Mouse (Mus musculus) left cerebral cortex, postnatal 4 days (tissue): ENCODE data around the gene Serpinb1b. TPM values are rescaled to one million over a fixed set of nuclear protein-coding genes. Genes with fewer than 3 reads are reported as not detected.

ENCODE experiments used
- DNase-seq: peaks from one replicate; pipeline ENCODE4 v3.0.0-alpha.2; 2022
- intact Hi-C: fragments of 180-260 bp; cut with DNase I; formaldehyde crosslinking; loops from one replicate; pipeline ENCODE4 v1.15.1; 2025
- total RNA-seq, 2 experiments: library from RNA; stranded (reverse); gene quantifications; 2 replicates each; pipeline ENCODE4 v1.2.3; 2021

The Serpinb1b gene
- total RNA-seq, 2 experiments from 2014 or later = 0.34 to 0.52 TPM

GRCm38 (mm10) chr13:33089566-33089965, 11.2 kb downstream of the Serpinb1b start:
- intact Hi-C loops = no loop called here
- DNase-seq = no peak

- intact Hi-C loops = no loop called here
- DNase-seq = no peak
These were observed 12.2 kb downstream of the Serpinb1b start for GRCm38 (mm10) chr13:33090546-33090945.

- DNase-seq = no peak
- intact Hi-C loops = no loop called here
These were observed 12.9 kb downstream of the Serpinb1b start for GRCm38 (mm10) chr13:33091306-33091705.

- DNase-seq = no peak
- intact Hi-C loops = no loop called here
These were observed 17.2 kb downstream of the Serpinb1b start for GRCm38 (mm10) chr13:33095575-33095974.

GRCm38 (mm10) chr13:33105626-33106025, 27.3 kb downstream of the Serpinb1b start:
- intact Hi-C loops = no loop called here
- no peak for DNase-seq

GRCm38 (mm10) chr13:33113054-33113453, 34.7 kb downstream of the Serpinb1b start:
- intact Hi-C loops = no loop called here
- no peak for DNase-seq

- DNase-seq = no peak
- intact Hi-C loops = no loop called here
These were observed 59.3 kb downstream of the Serpinb1b start for GRCm38 (mm10) chr13:33137717-33138116.

- intact Hi-C loops = no loop called here
- no peak for DNase-seq
These were observed 63.1 kb downstream of the Serpinb1b start for GRCm38 (mm10) chr13:33141435-33141834.

Other genes starting within 250 kb of the Serpinb1b start
- gene Serpinb1a, start 227.4 kb upstream of the Serpinb1b start, total RNA-seq = 1 to 10 TPM; 1.7 to 3.9 TPM
- gene Serpinb1c, start 180.4 kb upstream of the Serpinb1b start, total RNA-seq = not detected
- 1 to 10 TPM; 1.7 to 2.3 TPM for gene Serpinb6b, start 113.4 kb upstream of the Serpinb1b start, total RNA-seq
- 1 to 10 TPM; 1.8 to 1.9 TPM for gene Serpinb9, start 75.3 kb upstream of the Serpinb1b start, total RNA-seq
- under 1 TPM in 1 of 2 experiments, not detected in 1; 0.16 TPM for gene Serpinb9b, start 51.2 kb upstream of the Serpinb1b start, total RNA-seq
- not detected for gene Serpinb9c, start 81.2 kb downstream of the Serpinb1b start, total RNA-seq
- gene Serpinb9d, start 114.4 kb downstream of the Serpinb1b start, total RNA-seq = not detected
- gene Serpinb9e, start 171.0 kb downstream of the Serpinb1b start, total RNA-seq = not detected
- gene Serpinb9f, start 245.5 kb downstream of the Serpinb1b start, total RNA-seq = not detected